Mouse (Mus musculus) liver, embryonic 12.5 days (tissue): ENCODE results near the gene Dppa4. TPM values are rescaled to one million over a fixed set of nuclear protein-coding genes. Genes with fewer than 3 reads are reported as not detected.

ENCODE experiments used
- ATAC-seq: fragments of 200-750 bp; cut with Nextera tagmentation; 2 replicates; pipeline ENCODE4 v1.8.0; 2017; ENCODE audit warnings: moderate number of reproducible peaks, mild to moderate bottlenecking, moderate library complexity
- H3K27ac ChIP-seq: fragments of 300-500 bp; sonication (generic); 2 replicates; pipeline ENCODE4 v1.5.1; 2016; ENCODE audit warnings: mild to moderate bottlenecking
- H3K27me3 ChIP-seq: fragments of 300-500 bp; sonication (generic); replicated peaks from 2 replicates; pipeline ENCODE4 v1.6.1; 2016; ENCODE audit warnings: mild to moderate bottlenecking, moderate library complexity
- H3K36me3 ChIP-seq: fragments of 300-500 bp; sonication (generic); 2 replicates; pipeline ENCODE4 v1.6.1; 2016; ENCODE audit warnings: mild to moderate bottlenecking, moderate library complexity
- H3K4me1 ChIP-seq: fragments of 300-500 bp; sonication (generic); 2 replicates; pipeline ENCODE4 v1.6.1; 2016
- H3K4me2 ChIP-seq: fragments of 300-500 bp; sonication (generic); 2 replicates; pipeline ENCODE4 v1.6.1; 2016; ENCODE audit warnings: mild to moderate bottlenecking, moderate library complexity
- H3K4me3 ChIP-seq: fragments of 300-500 bp; sonication (generic); 2 replicates; pipeline ENCODE4 v1.5.1; 2016; ENCODE audit warnings: mild to moderate bottlenecking, moderate library complexity
- H3K9ac ChIP-seq: fragments of 300-500 bp; sonication (generic); 2 replicates; pipeline ENCODE4 v1.6.1; 2016; ENCODE audit warnings: mild to moderate bottlenecking, moderate library complexity
- H3K9me3 ChIP-seq: fragments of 300-500 bp; sonication (generic); replicated peaks from 2 replicates; pipeline ENCODE4 v1.6.1; 2016; ENCODE audit warnings: mild to moderate bottlenecking, moderate library complexity
- WGBS: fragments of 180-500 bp; shearing (Covaris S2); methylation state at CpG from one replicate; pipeline ENCODE4 v1.1.7; 2016; ENCODE audit not compliant: insufficient replicate concordance; 5-methylcytosine and 5-hydroxymethylcytosine counted together
- polyA plus RNA-seq: library from polyadenylated mRNA; unstranded; fragments of >200 nt; fragmentation: Nextera tagmentation; extraction: Ambion mirVana; gene quantifications from 2 replicates; pipeline ENCODE4 v1.2.1, GENCODE M21; 2016

Gene Dppa4
- polyA plus RNA-seq = 0.19 TPM in 1 of 2 replicates, not detected in the other

DNA sequence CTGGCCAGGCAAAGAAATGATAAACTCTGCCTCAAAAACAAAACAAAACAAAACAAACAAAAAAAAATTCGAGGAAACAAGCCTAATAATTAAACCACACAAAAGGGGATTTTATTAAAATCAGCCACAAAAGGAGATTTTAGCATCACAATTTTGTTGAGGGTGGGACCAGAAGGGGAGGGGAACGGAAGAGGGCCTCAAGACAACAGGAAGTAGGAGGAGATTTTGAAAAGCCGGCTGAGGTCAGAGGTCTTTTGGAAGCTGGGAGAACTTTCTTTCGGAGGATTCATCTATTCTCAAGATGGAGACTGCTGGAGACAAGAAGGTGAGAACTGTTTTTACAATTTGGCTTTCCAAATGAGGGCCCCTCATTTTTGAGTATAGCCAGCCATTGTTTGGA lies at the start of gene Dppa4:
TSS of gene Dppa4 (plus strand) at position 217 of the 400 bp plus-strand sequence.
- Histone ChIP-seq H3K9me3 (no peaks in the 10 kb centered on the region), H3K9ac (no peak within 1 kb of the TSS), H3K27ac (no peak within 1 kb of the TSS), H3K4me3 (no peak within 1 kb of the TSS), H3K27me3 (no peaks in the 10 kb centered on the region), H3K36me3 (no peaks in the 10 kb centered on the region), H3K4me1 (no peaks in the 10 kb centered on the region), H3K4me2 (no peak within 1 kb of the TSS)
- no peak for ATAC-seq
- 60% methylated on average over 4 of the region's 4 CpGs for WGBS

DNA sequence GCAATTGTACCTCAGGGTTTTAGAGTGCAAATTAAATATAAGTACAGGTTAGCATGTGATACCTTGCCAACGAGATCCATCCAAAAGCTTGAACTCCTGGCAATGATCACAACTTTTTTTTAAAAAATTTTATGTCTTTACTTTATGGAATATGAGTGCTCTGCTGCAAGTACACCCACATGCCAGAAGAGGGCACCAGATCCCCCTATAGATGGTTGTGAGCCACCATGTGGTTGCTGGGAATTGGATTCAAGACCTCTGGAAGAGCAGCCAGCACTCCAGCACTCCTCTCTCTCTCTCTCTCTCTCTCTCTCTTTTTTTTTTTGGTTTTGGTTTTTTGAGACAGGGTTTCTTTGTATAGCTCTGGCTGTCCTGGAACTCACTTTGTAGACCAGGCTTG lies 48.5 kb upstream of the Dppa4 start:
- Histone ChIP-seq H3K36me3 (no peaks in the 10 kb centered on the region), H3K27ac (no peak overlapping the region), H3K4me2 (no peak overlapping the region), H3K9me3 (no peaks in the 10 kb centered on the region), H3K9ac (no peak overlapping the region), H3K27me3 (no peaks in the 10 kb centered on the region), H3K4me1 (no peaks in the 10 kb centered on the region), H3K4me3 (no peak overlapping the region)
- 73% methylated on average over 1 of the region's 1 CpGs for WGBS
- ATAC-seq = no peak

- 69% methylated on average over 7 of the region's 7 CpGs for WGBS
- ATAC-seq = no peak
- H3K4me3 ChIP-seq = no peak overlapping the region
- H3K4me1 ChIP-seq = no peaks in the 10 kb centered on the region
- H3K27me3 ChIP-seq = no peaks in the 10 kb centered on the region
- no peaks in the 10 kb centered on the region for H3K36me3 ChIP-seq
- no peak overlapping the region for H3K4me2 ChIP-seq
- no peak overlapping the region for H3K27ac ChIP-seq
- no peaks in the 10 kb centered on the region for H3K9me3 ChIP-seq
- H3K9ac ChIP-seq = no peak overlapping the region
These were observed 45.9 kb upstream of the Dppa4 start for GRCm38 (mm10) chr16:48237676-48238075.

DNA sequence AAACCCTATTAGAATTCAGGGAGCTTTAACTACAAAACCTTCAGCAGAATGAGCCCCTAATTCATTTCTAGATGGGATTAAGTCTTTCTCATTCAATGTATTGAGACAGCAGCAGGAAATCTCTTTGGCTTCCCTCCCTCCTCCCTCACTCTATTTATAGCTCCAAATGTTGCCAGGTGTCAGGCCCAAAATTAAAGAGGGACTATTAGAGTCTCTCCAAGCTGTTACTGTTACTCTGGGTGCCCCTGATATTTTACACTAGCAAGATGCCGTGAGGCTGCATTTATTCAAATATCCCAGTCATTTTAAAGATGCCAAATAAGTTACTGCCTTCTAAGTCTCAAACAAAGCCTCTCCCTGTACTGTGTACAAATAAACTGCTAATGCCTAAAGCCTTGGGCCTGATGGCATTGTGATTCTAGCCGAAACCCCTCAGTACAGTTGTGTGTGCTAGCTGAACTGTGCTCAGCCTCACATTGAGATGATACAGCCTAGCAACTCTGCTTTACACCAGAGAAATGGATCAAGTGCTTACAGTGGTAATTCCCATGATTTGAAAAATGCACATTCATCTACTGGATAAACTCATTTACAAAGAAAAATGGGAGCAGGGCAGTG lies 36.4 kb upstream of the Dppa4 start:
- 78% methylated on average over 2 of the region's 2 CpGs for WGBS
- Histone ChIP-seq H3K9ac (no peak overlapping the region), H3K4me3 (no peak overlapping the region), H3K36me3 (no peaks in the 10 kb centered on the region), H3K9me3 (no peaks in the 10 kb centered on the region), H3K4me2 (no peak overlapping the region), H3K4me1 (peaks cover 5% of the 10 kb centered on the region), H3K27me3 (no peaks in the 10 kb centered on the region), H3K27ac (no peak overlapping the region)
- ATAC-seq = no peak

GRCm38 (mm10) chr16:48252824-48253223 lies 30.7 kb upstream of the Dppa4 start:
- Histone ChIP-seq H3K9me3 (no peaks in the 10 kb centered on the region), H3K4me3 (no peak overlapping the region), H3K9ac (no peak overlapping the region), H3K4me2 (peak overlapping the region; percentile 42), H3K27me3 (no peaks in the 10 kb centered on the region), H3K27ac (peak overlapping the region; percentile 82), H3K4me1 (peaks cover 36% of the 10 kb centered on the region), H3K36me3 (no peaks in the 10 kb centered on the region)
- peak; percentile 96 for ATAC-seq
- WGBS = 18% methylated on average over 4 of the region's 4 CpGs

- peaks cover 36% of the 10 kb centered on the region for H3K4me1 ChIP-seq
- no peaks in the 10 kb centered on the region for H3K27me3 ChIP-seq
- H3K4me2 ChIP-seq = no peak overlapping the region
- no peak overlapping the region for H3K9ac ChIP-seq
- no peaks in the 10 kb centered on the region for H3K9me3 ChIP-seq
- no peaks in the 10 kb centered on the region for H3K36me3 ChIP-seq
- ATAC-seq = peak; percentile 53
- H3K4me3 ChIP-seq = no peak overlapping the region
- 42% methylated on average over 5 of the region's 5 CpGs for WGBS
- H3K27ac ChIP-seq = peak overlapping the region; percentile 56; the same call in 1 of the 2 replicates
These were observed 28.9 kb upstream of the Dppa4 start for GRCm38 (mm10) chr16:48254584-48254983.

DNA sequence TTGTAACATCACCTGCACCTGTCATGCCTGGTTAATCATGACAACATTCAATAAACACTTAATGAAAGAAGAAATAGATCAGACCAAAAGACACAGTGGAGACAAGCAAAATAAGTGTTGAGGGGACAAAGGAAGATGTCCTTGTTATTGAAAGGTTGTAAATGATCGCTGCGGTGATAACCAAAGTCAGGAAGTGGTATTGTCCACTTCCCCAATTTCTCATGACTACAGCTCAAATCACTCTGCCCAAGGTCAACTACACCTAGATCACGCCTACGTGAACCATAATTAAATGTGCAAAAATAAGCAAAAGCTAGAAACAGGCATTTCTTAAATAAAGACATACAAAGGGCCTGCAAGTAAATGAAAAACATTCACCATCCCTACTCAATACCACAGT lies 24.0 kb upstream of the Dppa4 start:
- ATAC-seq = no peak
- Histone ChIP-seq H3K9ac (no peak overlapping the region), H3K4me1 (peaks cover 7% of the 10 kb centered on the region), H3K4me3 (no peak overlapping the region), H3K27ac (no peak overlapping the region), H3K4me2 (no peak overlapping the region), H3K9me3 (no peaks in the 10 kb centered on the region), H3K36me3 (no peaks in the 10 kb centered on the region), H3K27me3 (no peaks in the 10 kb centered on the region)
- WGBS = 38% methylated on average over 4 of the region's 4 CpGs

GRCm38 (mm10) chr16:48262901-48263300 lies 20.6 kb upstream of the Dppa4 start:
- 72% methylated on average over 1 of the region's 1 CpGs for WGBS
- no peaks in the 10 kb centered on the region for H3K9me3 ChIP-seq
- H3K4me3 ChIP-seq = no peak overlapping the region
- H3K4me2 ChIP-seq = no peak overlapping the region
- no peak for ATAC-seq
- H3K9ac ChIP-seq = no peak overlapping the region
- no peaks in the 10 kb centered on the region for H3K27me3 ChIP-seq
- no peaks in the 10 kb centered on the region for H3K4me1 ChIP-seq
- H3K36me3 ChIP-seq = no peaks in the 10 kb centered on the region
- H3K27ac ChIP-seq = no peak overlapping the region

- 72% methylated on average over 4 of the region's 4 CpGs for WGBS
- no peaks in the 10 kb centered on the region for H3K27me3 ChIP-seq
- H3K9me3 ChIP-seq = no peaks in the 10 kb centered on the region
- ATAC-seq = no peak
- no peak overlapping the region for H3K27ac ChIP-seq
- no peaks in the 10 kb centered on the region for H3K36me3 ChIP-seq
- no peaks in the 10 kb centered on the region for H3K4me1 ChIP-seq
- no peak overlapping the region for H3K4me2 ChIP-seq
- no peak overlapping the region for H3K4me3 ChIP-seq
- no peak overlapping the region for H3K9ac ChIP-seq
These were observed 17.7 kb upstream of the Dppa4 start for GRCm38 (mm10) chr16:48265856-48266255.

DNA sequence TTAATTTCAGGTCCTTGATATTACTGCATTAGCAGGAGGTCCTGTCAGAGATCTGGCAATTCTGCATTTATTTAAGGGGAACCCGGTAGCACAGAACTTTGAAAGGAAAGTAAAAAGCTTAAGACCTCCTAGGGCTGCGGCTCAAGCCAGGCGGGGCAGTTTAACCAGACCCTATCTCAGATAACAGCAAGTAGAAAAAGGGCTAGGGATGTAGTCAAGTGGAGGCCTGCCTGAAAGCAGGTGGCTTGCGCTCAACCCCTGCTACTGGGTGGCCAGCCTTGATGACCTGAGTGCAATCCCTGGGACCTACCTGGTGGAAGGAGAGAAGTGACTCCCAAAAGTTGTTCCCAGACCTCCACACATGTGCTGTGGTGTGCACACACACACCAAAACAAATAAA lies 6.6 kb upstream of the Dppa4 start:
- H3K27ac ChIP-seq = no peak overlapping the region
- H3K4me1 ChIP-seq = peaks cover 5% of the 10 kb centered on the region; the same call in 1 of the 2 replicates
- no peaks in the 10 kb centered on the region for H3K9me3 ChIP-seq
- peak; percentile 55; the same call in 1 of the 2 replicates for ATAC-seq
- H3K9ac ChIP-seq = no peak overlapping the region
- H3K36me3 ChIP-seq = no peaks in the 10 kb centered on the region
- H3K27me3 ChIP-seq = no peaks in the 10 kb centered on the region
- WGBS = 56% methylated on average over 4 of the region's 4 CpGs
- no peak overlapping the region for H3K4me2 ChIP-seq
- H3K4me3 ChIP-seq = no peak overlapping the region

DNA sequence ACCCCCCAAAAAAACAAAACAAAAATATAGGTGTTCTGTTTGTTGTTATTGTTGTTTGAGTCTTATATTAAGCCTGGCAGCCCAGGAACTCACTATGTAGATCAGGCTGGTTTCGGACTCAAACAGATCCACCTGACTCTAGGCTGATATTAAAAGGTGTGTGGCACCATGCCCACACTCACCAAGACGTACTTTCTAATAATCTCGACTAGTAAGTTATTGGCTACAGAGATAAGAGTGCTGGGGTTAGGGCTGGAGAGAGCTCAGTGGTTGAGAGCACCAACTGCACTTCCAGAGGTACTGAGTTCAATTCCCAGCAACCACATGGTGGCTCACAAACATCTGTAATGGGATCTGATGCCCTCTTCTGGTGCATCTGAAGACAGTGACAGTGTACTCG lies 2.6 kb upstream of the Dppa4 start:
- no peak overlapping the region for H3K4me2 ChIP-seq
- ATAC-seq = no peak
- no peaks in the 10 kb centered on the region for H3K27me3 ChIP-seq
- WGBS = 50% methylated on average over 4 of the region's 4 CpGs
- H3K9me3 ChIP-seq = no peaks in the 10 kb centered on the region
- H3K4me3 ChIP-seq = no peak overlapping the region
- no peak overlapping the region for H3K9ac ChIP-seq
- peaks cover 5% of the 10 kb centered on the region; the same call in 1 of the 2 replicates for H3K4me1 ChIP-seq
- H3K27ac ChIP-seq = no peak overlapping the region
- H3K36me3 ChIP-seq = no peaks in the 10 kb centered on the region

- no peaks in the 10 kb centered on the region for H3K27me3 ChIP-seq
- H3K9ac ChIP-seq = no peak overlapping the region
- no peaks in the 10 kb centered on the region for H3K36me3 ChIP-seq
- no peaks in the 10 kb centered on the region for H3K4me1 ChIP-seq
- no peak overlapping the region for H3K4me3 ChIP-seq
- H3K27ac ChIP-seq = no peak overlapping the region
- H3K4me2 ChIP-seq = no peak overlapping the region
- no peak for ATAC-seq
- 50% methylated on average over 1 of the region's 1 CpGs for WGBS
- H3K9me3 ChIP-seq = no peaks in the 10 kb centered on the region
These were observed 732 bp upstream of the Dppa4 start for GRCm38 (mm10) chr16:48282801-48283200.

GRCm38 (mm10) chr16:48285517-48285916 lies 2.0 kb downstream of the Dppa4 start:
- Histone ChIP-seq H3K4me3 (no peak overlapping the region), H3K4me1 (no peaks in the 10 kb centered on the region), H3K4me2 (no peak overlapping the region), H3K36me3 (no peaks in the 10 kb centered on the region), H3K27me3 (no peaks in the 10 kb centered on the region), H3K27ac (no peak overlapping the region), H3K9me3 (no peaks in the 10 kb centered on the region), H3K9ac (no peak overlapping the region)
- ATAC-seq = no peak
- 69% methylated on average over 4 of the region's 4 CpGs for WGBS
